Mouse (Mus musculus) testis, adult 2 months (tissue): Measurements from ENCODE around the gene Auts2.

ENCODE experiments used
- CTCF ChIP-seq: fragments of 200-500 bp; IDR thresholded peaks from 2 replicates; pipeline ENCODE4 v1.5.1; 2012; ENCODE audit warnings: low read depth, mild to moderate bottlenecking, inconsistent platforms, low read length, moderate library complexity; ENCODE audit not compliant: control insufficient read depth, insufficient read depth, insufficient replicate concordance
- POLR2A ChIP-seq: fragments of 200-500 bp; IDR thresholded peaks from 2 replicates; pipeline ENCODE4 v1.6.1; 2012; ENCODE audit warnings: low read depth, mild to moderate bottlenecking, inconsistent platforms, low read length, moderate library complexity; ENCODE audit not compliant: control insufficient read depth

DNA sequence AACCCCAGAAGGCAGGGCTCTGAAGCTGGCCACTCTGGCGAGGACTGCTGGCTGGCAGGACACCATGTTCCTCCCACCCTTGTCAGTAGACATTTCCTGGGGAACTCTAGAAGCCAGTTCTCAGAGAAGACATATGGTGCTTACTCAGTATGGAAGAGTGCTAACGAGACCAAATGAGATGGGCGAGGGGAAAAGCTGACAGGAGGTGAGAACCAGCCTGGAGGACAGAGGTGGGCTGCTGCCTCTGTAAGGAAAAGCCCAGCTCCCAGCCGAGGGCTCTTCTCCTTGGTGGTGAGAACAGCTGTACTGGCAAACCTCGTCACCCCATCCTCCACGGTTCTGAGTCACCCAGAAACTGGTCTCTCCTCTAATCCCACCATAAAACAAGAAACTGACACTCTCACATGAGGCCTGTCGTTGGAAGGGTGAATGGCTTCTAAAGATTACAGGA is 729.8 kb downstream of the Auts2 start:
- TF ChIP-seq POLR2A (no peak), CTCF (no peak)
